Mouse (Mus musculus) midbrain, embryonic 10.5 days (tissue): ENCODE data around the gene D930020B18Rik. TPM values are rescaled to one million over a fixed set of nuclear protein-coding genes. Genes with fewer than 3 reads are reported as not detected.

Source experiments
- DNase-seq: peaks from one replicate; pipeline ENCODE4 v3.0.0-alpha.2; 2017; ENCODE audit warnings: low spot score
- H3K27ac ChIP-seq: fragments of 300-500 bp; sonication (generic); replicated peaks from 2 replicates; pipeline ENCODE4 v1.5.1; 2016; ENCODE audit warnings: mild to moderate bottlenecking
- H3K27me3 ChIP-seq: fragments of 300-500 bp; sonication (generic); 2 replicates; pipeline ENCODE4 v1.6.1; 2016; ENCODE audit warnings: low read depth, mild to moderate bottlenecking; ENCODE audit not compliant: poor library complexity, severe bottlenecking
- H3K36me3 ChIP-seq: fragments of 300-500 bp; sonication (generic); 2 replicates; pipeline ENCODE4 v1.6.1; 2016; ENCODE audit warnings: mild to moderate bottlenecking, moderate library complexity
- H3K4me1 ChIP-seq: fragments of 300-500 bp; sonication (generic); 2 replicates; pipeline ENCODE4 v1.6.1; 2016
- H3K4me3 ChIP-seq: fragments of 300-500 bp; sonication (generic); 2 replicates; pipeline ENCODE4 v1.5.1; 2016; ENCODE audit warnings: mild to moderate bottlenecking, moderate library complexity
- H3K9me3 ChIP-seq: fragments of 300-500 bp; sonication (generic); replicated peaks from 2 replicates; pipeline ENCODE4 v1.6.1; 2016; ENCODE audit warnings: mild to moderate bottlenecking
- WGBS: fragments of 180-500 bp; shearing (Covaris S2); methylation state at CpG from one replicate; pipeline ENCODE4 v1.1.7; 2016; 5-methylcytosine and 5-hydroxymethylcytosine counted together
- polyA plus RNA-seq: library from polyadenylated mRNA; unstranded; fragments of >200 nt; fragmentation: Nextera tagmentation; extraction: Ambion mirVana; gene quantifications from 2 replicates; pipeline ENCODE4 v1.2.1, GENCODE M21; 2016

The D930020B18Rik gene
- polyA plus RNA-seq, result 0.14 TPM in 1 of 2 replicates, not detected in the other

- no peaks in the 10 kb centered on the region for H3K36me3 ChIP-seq
- no peaks in the 10 kb centered on the region for H3K9me3 ChIP-seq
- peak; percentile 64 for DNase-seq
- H3K27ac ChIP-seq, result peak within 1 kb of the TSS; percentile 52; the same call in 1 of the 2 replicates
- H3K4me3 ChIP-seq, result peak within 1 kb of the TSS; percentile 72
- peaks cover 49% of the 10 kb centered on the region for H3K27me3 ChIP-seq
- WGBS, result under 1% methylated on average over 69 of the region's 69 CpGs
- H3K4me1 ChIP-seq, result peaks cover 29% of the 10 kb centered on the region
Measured at GRCm38 (mm10) chr10:121641272-121642053, at the start of gene D930020B18Rik. TSS of gene D930020B18Rik (plus strand) at chr10:121641588.

GRCm38 (mm10) chr10:121596580-121596979 is 44.8 kb upstream of the D930020B18Rik start:
- H3K4me3 ChIP-seq, result no peak overlapping the region
- no peaks in the 10 kb centered on the region for H3K27me3 ChIP-seq
- H3K36me3 ChIP-seq, result peaks cover 96% of the 10 kb centered on the region
- H3K4me1 ChIP-seq, result no peaks in the 10 kb centered on the region
- DNase-seq, result no peak
- WGBS, result 92% methylated on average over 9 of the region's 9 CpGs
- no peak overlapping the region for H3K27ac ChIP-seq
- H3K9me3 ChIP-seq, result no peaks in the 10 kb centered on the region

GRCm38 (mm10) chr10:121601272-121601671 is 40.1 kb upstream of the D930020B18Rik start:
- no peak for DNase-seq
- Histone ChIP-seq H3K4me3 (no peak overlapping the region), H3K27ac (no peak overlapping the region), H3K9me3 (no peaks in the 10 kb centered on the region), H3K27me3 (no peaks in the 10 kb centered on the region), H3K36me3 (peaks cover 100% of the 10 kb centered on the region), H3K4me1 (no peaks in the 10 kb centered on the region)
- 90% methylated on average over 6 of the region's 6 CpGs for WGBS

DNA sequence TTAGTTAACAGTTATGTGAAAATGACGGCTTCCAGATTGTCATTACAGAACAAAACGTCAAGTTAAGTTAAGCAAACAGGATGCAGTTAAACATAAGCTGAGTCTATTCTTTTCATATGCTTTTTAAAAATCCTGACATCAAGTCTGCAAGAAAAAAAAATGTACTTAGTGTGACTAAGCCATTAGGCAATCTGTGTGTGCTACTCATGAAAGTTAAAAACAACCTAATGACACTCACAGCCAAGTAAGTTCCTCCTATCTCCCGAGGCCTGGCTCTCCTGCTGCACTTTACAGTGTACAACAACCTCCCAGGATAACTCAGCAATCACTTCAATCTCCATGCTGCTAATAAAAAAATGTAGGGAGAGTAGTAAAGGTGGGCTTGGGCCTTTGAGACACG is 37.8 kb upstream of the D930020B18Rik start:
- DNase-seq, result no peak
- Histone ChIP-seq H3K4me3 (no peak overlapping the region), H3K9me3 (no peaks in the 10 kb centered on the region), H3K4me1 (no peaks in the 10 kb centered on the region), H3K27ac (no peak overlapping the region), H3K36me3 (peaks cover 100% of the 10 kb centered on the region), H3K27me3 (no peaks in the 10 kb centered on the region)
- 94% methylated on average over 4 of the region's 4 CpGs for WGBS

DNA sequence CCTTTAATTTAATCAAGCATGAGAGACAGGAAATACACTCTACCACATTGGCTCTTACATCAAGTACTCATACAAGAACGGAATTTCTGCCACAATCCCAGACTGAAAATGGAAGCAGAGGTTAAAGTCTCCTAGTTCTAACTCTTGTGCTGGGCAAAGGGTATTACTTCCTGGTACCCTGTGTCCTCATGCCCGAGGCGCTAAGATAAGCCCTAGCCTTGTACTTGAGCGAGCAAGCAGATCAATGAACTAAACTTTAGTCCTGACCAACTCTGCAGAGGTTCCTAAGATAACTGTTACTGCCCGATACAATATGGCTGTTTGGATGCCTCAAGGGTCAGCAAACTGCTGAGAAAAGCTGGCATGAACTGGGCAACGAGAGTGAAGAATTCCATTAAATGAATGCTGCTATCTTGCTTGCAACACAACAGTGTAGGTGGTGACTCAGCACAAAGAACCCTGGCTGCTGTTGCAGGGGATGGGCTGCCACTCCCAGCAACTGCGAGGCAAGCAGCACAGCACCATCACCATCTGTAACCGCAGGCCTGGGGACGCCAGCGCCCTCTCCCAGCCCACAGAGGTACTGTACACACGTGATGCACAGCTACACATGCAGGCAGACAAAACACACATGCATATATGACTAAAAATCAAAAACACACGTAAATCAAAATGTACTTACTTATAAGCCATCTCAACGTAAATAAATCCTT is 36.6 kb upstream of the D930020B18Rik start:
- H3K27me3 ChIP-seq, result no peaks in the 10 kb centered on the region
- no peak overlapping the region for H3K4me3 ChIP-seq
- H3K36me3 ChIP-seq, result peaks cover 100% of the 10 kb centered on the region
- 96% methylated on average over 13 of the region's 13 CpGs for WGBS
- no peaks in the 10 kb centered on the region for H3K9me3 ChIP-seq
- H3K4me1 ChIP-seq, result no peaks in the 10 kb centered on the region
- no peak for DNase-seq
- no peak overlapping the region for H3K27ac ChIP-seq

DNA sequence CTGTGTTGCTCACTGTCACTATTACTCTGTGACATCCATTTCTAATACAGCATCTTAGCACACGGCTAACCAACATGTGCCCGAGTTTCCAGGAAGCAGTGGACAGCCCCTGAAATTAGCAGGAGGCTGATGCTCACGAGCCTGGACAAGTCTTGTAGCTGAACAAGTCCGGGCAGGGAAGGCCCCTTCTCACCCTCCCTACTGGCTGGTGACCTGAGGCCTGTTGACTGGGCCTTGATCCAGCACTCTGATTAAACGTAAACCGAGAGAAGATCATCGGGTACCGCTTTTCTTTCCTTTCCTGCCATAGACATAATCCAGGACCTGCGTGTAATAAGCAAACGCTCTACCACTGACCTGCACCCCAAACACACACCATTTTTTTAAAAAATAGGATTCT is 33.2 kb upstream of the D930020B18Rik start:
- Histone ChIP-seq H3K27ac (no peak overlapping the region), H3K27me3 (no peaks in the 10 kb centered on the region), H3K4me1 (no peaks in the 10 kb centered on the region), H3K36me3 (peaks cover 100% of the 10 kb centered on the region), H3K9me3 (no peaks in the 10 kb centered on the region), H3K4me3 (no peak overlapping the region)
- 94% methylated on average over 10 of the region's 10 CpGs for WGBS
- DNase-seq, result no peak

DNA sequence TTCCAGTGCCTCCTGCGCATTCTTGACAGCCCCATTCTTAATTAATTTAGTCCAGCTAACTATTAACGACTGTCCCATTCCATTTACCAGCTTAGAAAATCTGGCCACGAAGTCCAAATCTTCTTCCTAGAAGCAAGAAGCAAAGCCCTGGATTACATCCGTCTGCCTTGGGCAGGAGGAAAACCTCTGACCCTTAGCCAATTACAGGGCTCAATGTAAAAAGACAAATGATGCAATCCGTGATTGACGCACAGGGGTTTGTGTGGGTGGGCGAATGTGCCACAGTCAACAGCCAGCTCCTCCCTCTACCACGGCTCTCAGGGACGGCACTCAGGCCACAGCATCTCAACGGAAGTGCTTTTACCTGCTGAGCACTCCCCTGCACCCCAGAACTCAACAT is 29.8 kb upstream of the D930020B18Rik start:
- Histone ChIP-seq H3K4me3 (no peak overlapping the region), H3K27me3 (no peaks in the 10 kb centered on the region), H3K27ac (no peak overlapping the region), H3K9me3 (no peaks in the 10 kb centered on the region), H3K36me3 (peaks cover 99% of the 10 kb centered on the region), H3K4me1 (no peaks in the 10 kb centered on the region)
- 87% methylated on average over 10 of the region's 10 CpGs for WGBS
- no peak for DNase-seq

DNA sequence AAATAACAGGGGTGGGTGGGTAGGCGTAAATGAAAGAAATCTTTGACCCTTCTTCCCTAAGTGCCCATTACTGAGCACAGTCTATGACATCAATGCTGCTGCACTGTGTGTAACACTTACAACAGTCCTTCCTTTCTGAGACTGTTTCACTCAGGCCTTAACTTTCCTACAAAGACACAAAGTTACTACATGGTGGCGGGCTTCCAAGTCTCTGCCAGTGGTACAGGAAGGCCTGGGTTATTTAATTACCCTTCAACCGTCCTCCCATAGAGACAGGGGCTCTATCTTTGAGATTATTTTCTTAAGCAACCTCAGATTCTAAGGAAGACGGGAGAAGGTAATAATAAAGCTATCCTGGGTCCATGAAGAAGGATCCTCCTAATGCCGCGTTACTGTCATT is 28.9 kb upstream of the D930020B18Rik start:
- 94% methylated on average over 6 of the region's 6 CpGs for WGBS
- DNase-seq, result no peak
- no peak overlapping the region for H3K27ac ChIP-seq
- no peaks in the 10 kb centered on the region for H3K4me1 ChIP-seq
- H3K4me3 ChIP-seq, result no peak overlapping the region
- no peaks in the 10 kb centered on the region for H3K27me3 ChIP-seq
- no peaks in the 10 kb centered on the region for H3K9me3 ChIP-seq
- peaks cover 99% of the 10 kb centered on the region for H3K36me3 ChIP-seq

GRCm38 (mm10) chr10:121613570-121613969 is 27.8 kb upstream of the D930020B18Rik start:
- Histone ChIP-seq H3K9me3 (no peaks in the 10 kb centered on the region), H3K36me3 (peaks cover 99% of the 10 kb centered on the region), H3K4me1 (no peaks in the 10 kb centered on the region), H3K27ac (no peak overlapping the region), H3K4me3 (no peak overlapping the region), H3K27me3 (no peaks in the 10 kb centered on the region)
- WGBS, result 92% methylated on average over 13 of the region's 13 CpGs
- no peak for DNase-seq

DNA sequence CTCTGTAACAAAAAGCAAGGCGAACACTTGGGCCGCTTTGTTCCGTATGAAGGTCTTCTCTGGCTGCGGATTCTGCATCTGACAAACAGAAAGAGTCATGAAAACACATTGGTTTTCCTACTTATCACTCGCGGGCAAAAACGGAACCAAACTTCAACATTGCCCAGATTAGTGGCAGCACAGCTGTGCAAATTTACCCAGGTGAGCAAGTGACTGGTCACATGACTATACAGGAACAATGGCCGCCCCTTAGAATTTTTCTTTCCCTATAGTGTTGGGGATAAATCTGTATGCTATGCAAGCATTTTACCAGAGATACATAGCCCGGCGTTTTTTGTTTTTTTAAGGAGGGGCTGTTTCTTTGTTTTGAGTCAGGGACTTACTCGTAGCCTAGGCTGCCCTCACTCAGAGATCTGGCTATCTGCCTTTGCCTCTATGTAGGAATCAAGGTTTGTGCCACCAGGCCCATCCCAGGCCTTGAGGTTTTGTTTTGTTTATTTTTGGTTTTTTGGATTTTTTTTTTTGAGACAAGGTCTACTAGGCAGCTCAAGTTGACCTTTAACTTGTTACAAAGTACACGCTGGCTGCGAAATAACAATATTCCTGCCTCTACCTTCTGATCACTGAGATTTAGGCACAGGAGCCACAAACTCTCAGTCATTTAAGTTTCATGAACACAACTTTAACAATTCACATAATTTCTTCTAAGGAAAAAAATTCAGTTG is 26.1 kb upstream of the D930020B18Rik start:
- H3K27me3 ChIP-seq, result no peaks in the 10 kb centered on the region
- DNase-seq, result no peak
- 90% methylated on average over 13 of the region's 13 CpGs for WGBS
- H3K4me1 ChIP-seq, result no peaks in the 10 kb centered on the region
- H3K4me3 ChIP-seq, result no peak overlapping the region
- H3K9me3 ChIP-seq, result no peaks in the 10 kb centered on the region
- no peak overlapping the region for H3K27ac ChIP-seq
- peaks cover 99% of the 10 kb centered on the region for H3K36me3 ChIP-seq

DNA sequence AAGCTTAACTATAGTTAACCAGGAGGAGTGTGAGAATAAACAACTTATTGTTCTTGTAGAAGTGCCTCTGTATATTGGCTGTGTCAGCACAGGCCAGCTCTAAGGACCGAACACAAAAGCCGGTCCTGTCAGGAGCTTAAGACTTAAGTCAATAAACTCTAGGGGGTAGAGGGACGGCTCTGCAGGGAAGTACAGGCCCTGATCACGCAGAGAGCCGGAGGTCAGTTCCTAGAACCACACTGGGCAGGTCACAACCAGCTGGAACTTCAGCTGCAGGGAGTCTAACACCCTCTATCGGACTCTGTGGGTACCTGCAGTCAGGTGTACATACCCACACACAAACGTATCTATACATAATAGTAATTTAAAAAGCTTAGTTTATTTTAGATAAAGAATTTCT is 25.5 kb upstream of the D930020B18Rik start:
- no peak for DNase-seq
- Histone ChIP-seq H3K9me3 (no peaks in the 10 kb centered on the region), H3K4me3 (no peak overlapping the region), H3K27ac (no peak overlapping the region), H3K36me3 (peaks cover 99% of the 10 kb centered on the region), H3K27me3 (no peaks in the 10 kb centered on the region), H3K4me1 (no peaks in the 10 kb centered on the region)
- 47% methylated on average over 7 of the region's 7 CpGs for WGBS

GRCm38 (mm10) chr10:121622431-121622830 is 19.0 kb upstream of the D930020B18Rik start:
- H3K4me1 ChIP-seq, result peaks cover 26% of the 10 kb centered on the region
- no peak overlapping the region for H3K4me3 ChIP-seq
- H3K9me3 ChIP-seq, result no peaks in the 10 kb centered on the region
- no peak for DNase-seq
- 92% methylated on average over 6 of the region's 6 CpGs for WGBS
- no peaks in the 10 kb centered on the region for H3K27me3 ChIP-seq
- no peak overlapping the region for H3K27ac ChIP-seq
- H3K36me3 ChIP-seq, result peaks cover 56% of the 10 kb centered on the region
